Mouse (Mus musculus) testis, adult 2 months (tissue): ENCODE results near the gene Tas2r140. TPM values are rescaled to one million over a fixed set of nuclear protein-coding genes. Genes with fewer than 3 reads are reported as not detected.

Experiments used
- H3K27ac ChIP-seq: fragments of 200-500 bp; 2 replicates; pipeline ENCODE4 v1.5.1; 2012; ENCODE audit warnings: low read depth, low read length; ENCODE audit not compliant: control insufficient read depth, insufficient read depth
- H3K27me3 ChIP-seq: fragments of 200-500 bp; 2 replicates; pipeline ENCODE4 v1.6.1; 2012; ENCODE audit warnings: mild to moderate bottlenecking, low read length, moderate library complexity; ENCODE audit not compliant: control insufficient read depth, insufficient read depth
- H3K36me3 ChIP-seq: fragments of 200-500 bp; 2 replicates; pipeline ENCODE4 v1.6.1; 2012; ENCODE audit warnings: mild to moderate bottlenecking, low read length; ENCODE audit not compliant: control insufficient read depth, insufficient read depth
- H3K4me1 ChIP-seq: fragments of 200-500 bp; 2 replicates; pipeline ENCODE4 v1.6.1; 2012; ENCODE audit warnings: low read length; ENCODE audit not compliant: control insufficient read depth, insufficient read depth
- H3K4me3 ChIP-seq: fragments of 200-500 bp; 2 replicates; pipeline ENCODE4 v1.5.1; 2012; ENCODE audit warnings: low read depth, mild to moderate bottlenecking, low read length, moderate library complexity, mixed read lengths; ENCODE audit not compliant: control insufficient read depth
- CTCF ChIP-seq: fragments of 200-500 bp; IDR thresholded peaks from 2 replicates; pipeline ENCODE4 v1.5.1; 2012; ENCODE audit warnings: low read depth, mild to moderate bottlenecking, inconsistent platforms, low read length, moderate library complexity; ENCODE audit not compliant: control insufficient read depth, insufficient read depth, insufficient replicate concordance
- POLR2A ChIP-seq: fragments of 200-500 bp; IDR thresholded peaks from 2 replicates; pipeline ENCODE4 v1.6.1; 2012; ENCODE audit warnings: low read depth, mild to moderate bottlenecking, inconsistent platforms, low read length, moderate library complexity; ENCODE audit not compliant: control insufficient read depth
- polyA plus RNA-seq: library from polyadenylated mRNA; depleted of rRNA; stranded (reverse); fragments of >200 nt; gene quantifications from 2 replicates; pipeline ENCODE4 v1.2.3, GENCODE M21; 2012; rRNA removed

Gene Tas2r140
- polyA plus RNA-seq = not detected in 2 replicates

DNA sequence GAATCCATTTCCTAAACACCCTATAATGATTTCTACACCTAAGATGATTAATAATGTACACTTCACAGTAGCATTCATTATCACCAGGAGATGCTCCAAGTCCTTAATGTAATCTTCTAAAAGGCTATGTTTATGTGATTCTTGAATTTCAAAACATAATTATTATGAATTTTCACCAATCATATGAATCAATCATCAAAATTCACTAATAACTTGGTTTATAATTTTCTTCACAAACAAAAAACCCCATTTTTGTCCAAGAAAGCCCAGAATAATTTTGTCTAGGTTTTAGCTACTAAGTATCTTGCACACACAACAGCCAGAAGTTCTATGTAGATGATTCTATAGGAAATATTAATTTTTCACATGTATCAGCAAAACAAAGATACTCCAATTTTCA, at the start of gene Tas2r140:
TSS of gene Tas2r140 (minus strand) at position 101 of the 400 bp plus-strand sequence.
- H3K4me1 ChIP-seq = no peaks in the 10 kb centered on the region
- no peak within 1 kb of the TSS for H3K4me3 ChIP-seq
- no peaks in the 10 kb centered on the region for H3K27me3 ChIP-seq
- TF ChIP-seq CTCF (no peak), POLR2A (no peak)
- H3K27ac ChIP-seq = no peak within 1 kb of the TSS
- no peaks in the 10 kb centered on the region for H3K36me3 ChIP-seq

DNA sequence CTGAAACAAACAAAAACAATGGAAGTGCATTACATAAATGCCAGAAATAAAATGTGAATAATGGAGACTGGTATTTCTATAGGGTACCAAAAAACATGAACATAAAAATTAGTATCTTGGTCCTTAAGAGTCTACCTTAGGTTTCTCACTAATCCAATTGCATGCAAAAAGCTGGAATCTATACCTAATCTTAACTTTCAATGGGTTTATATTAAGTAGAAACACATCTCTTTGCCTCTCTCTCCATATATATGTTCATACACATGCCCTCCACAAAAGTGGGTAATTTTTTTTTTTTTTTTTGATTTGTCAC, 48.9 kb upstream of the Tas2r140 start, which contains the start of gene Smim10l1:
TSS of gene Smim10l1 (plus strand) at position 301 of the 313 bp plus-strand sequence.
- Histone ChIP-seq H3K4me1 (no peaks in the 10 kb centered on the region), H3K4me3 (peak within 1 kb of the TSS; percentile 95), H3K27ac (peak within 1 kb of the TSS; percentile 98), H3K27me3 (no peaks in the 10 kb centered on the region), H3K36me3 (no peaks in the 10 kb centered on the region)
- TF ChIP-seq POLR2A = no peak
- TF ChIP-seq CTCF = no peak

DNA sequence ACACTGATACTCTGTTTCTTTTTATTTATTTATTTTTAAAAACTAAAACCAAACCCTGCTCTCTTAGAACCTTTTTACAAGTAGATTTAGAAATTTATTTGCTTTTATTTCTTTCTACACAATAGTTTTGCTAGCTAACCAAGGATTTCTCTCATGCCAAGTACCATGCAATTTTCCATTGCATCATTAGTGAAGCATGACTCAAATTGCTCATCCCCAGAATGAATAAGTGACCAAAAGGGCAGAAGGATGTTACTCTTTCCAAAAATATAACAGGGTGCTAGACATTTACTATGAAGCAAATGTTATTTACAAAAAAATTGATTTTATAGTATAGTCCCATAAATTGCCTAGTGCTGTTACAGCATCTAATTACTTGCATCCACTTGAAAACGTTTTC, 46.8 kb upstream of the Tas2r140 start:
- H3K4me3 ChIP-seq = no peak overlapping the region
- H3K4me1 ChIP-seq = no peaks in the 10 kb centered on the region
- H3K27ac ChIP-seq = no peak overlapping the region
- H3K27me3 ChIP-seq = no peaks in the 10 kb centered on the region
- no peaks in the 10 kb centered on the region for H3K36me3 ChIP-seq
- TF ChIP-seq POLR2A = no peak
- no peak for TF ChIP-seq CTCF

DNA sequence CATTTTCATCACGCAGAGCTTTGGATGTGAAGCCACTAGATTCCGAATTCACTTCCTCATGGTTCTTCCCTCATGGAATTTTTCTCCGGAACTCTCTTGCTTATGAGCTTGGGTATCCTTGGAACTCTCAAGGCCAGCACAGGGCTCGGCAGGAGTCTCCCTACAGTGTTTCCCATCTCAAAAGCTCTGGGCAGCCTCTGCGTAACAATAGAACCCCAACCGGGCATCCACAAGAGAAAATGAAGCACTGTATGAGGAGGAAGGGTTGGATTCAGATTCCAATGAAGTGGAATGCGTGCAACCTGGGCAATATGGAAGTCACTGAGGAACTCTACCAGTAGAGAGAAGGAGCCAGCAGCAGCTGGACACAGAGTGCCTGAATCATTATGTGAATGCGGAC, 36.6 kb upstream of the Tas2r140 start:
- no peaks in the 10 kb centered on the region for H3K4me1 ChIP-seq
- H3K4me3 ChIP-seq = no peak overlapping the region
- no peak for TF ChIP-seq POLR2A
- TF ChIP-seq CTCF = no peak
- H3K36me3 ChIP-seq = no peaks in the 10 kb centered on the region
- no peaks in the 10 kb centered on the region for H3K27me3 ChIP-seq
- H3K27ac ChIP-seq = no peak overlapping the region

DNA sequence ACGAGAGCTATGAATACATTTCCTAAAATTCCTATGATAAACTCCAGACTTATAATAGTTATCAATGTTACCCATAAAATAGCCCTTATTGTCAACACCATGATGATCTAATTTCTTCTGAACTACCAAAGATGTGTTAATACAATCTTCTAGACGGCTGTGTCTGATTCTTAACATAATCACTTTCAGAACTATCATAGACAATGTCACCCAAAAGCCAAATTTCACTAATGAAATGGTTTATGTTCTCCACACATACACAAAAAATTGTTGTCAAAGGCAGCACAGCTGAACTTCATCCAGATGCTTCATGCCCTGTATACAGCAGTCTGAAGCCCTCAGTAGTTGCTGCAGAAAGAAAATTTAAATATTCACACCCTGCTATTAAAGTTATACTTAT, 18.6 kb downstream of the Tas2r140 start, which contains the start of gene Tas2r103:
TSS of gene Tas2r103 (minus strand) at position 101 of the 400 bp plus-strand sequence.
- Histone ChIP-seq H3K27ac (no peak within 1 kb of the TSS), H3K4me3 (no peak within 1 kb of the TSS), H3K36me3 (no peaks in the 10 kb centered on the region), H3K4me1 (no peaks in the 10 kb centered on the region), H3K27me3 (no peaks in the 10 kb centered on the region)
- no peak for TF ChIP-seq CTCF
- no peak for TF ChIP-seq POLR2A

Other genes starting within 250 kb of the Tas2r140 start
- not detected in 2 replicates for gene Tas2r123, start 208.7 kb downstream of the Tas2r140 start, polyA plus RNA-seq
- not detected in 2 replicates for gene Tas2r116, start 200.4 kb downstream of the Tas2r140 start, polyA plus RNA-seq
- gene Tas2r110, start 187.8 kb downstream of the Tas2r140 start, polyA plus RNA-seq = not detected in 2 replicates
- not detected in 2 replicates for gene Tas2r113, start 162.8 kb downstream of the Tas2r140 start, polyA plus RNA-seq
- gene Tas2r125, start 146.2 kb downstream of the Tas2r140 start, polyA plus RNA-seq = not detected in 2 replicates
- not detected in 2 replicates for gene Tas2r129, start 104.7 kb downstream of the Tas2r140 start, polyA plus RNA-seq
- gene Tas2r131, start 97.9 kb downstream of the Tas2r140 start, polyA plus RNA-seq = not detected in 2 replicates
- gene Tas2r109, start 74.9 kb downstream of the Tas2r140 start, polyA plus RNA-seq = not detected in 2 replicates
- gene Tas2r103, start 18.7 kb downstream of the Tas2r140 start, polyA plus RNA-seq = not detected in 2 replicates
- gene Smim10l1, start 49.1 kb upstream of the Tas2r140 start, polyA plus RNA-seq = 8.2 and 8.8 TPM in 2 replicates
- gene 5530400C23Rik, start 236.4 kb upstream of the Tas2r140 start, polyA plus RNA-seq = not detected in 2 replicates